Mouse (Mus musculus) kidney, postnatal 10 days (tissue): Measurements from ENCODE around the gene Senp6.
"Not testable (repeated sequence)": the region's sequence is repeated elsewhere in the genome, so short reads cannot be mapped to it uniquely, and the experiment has no call there.

ENCODE experiments used
- DNase-seq: peaks from one replicate; pipeline ENCODE4 v3.0.0; 2021; ENCODE audit warnings: mixed read lengths

The Senp6 gene

GRCm38 (mm10) chr9:80080941-80081340 is 14.2 kb downstream of the Senp6 start:
- DNase-seq = no peak

- DNase-seq = peak; percentile 44
Observed at GRCm38 (mm10) chr9:80084429-80085092, 17.9 kb downstream of the Senp6 start.

GRCm38 (mm10) chr9:80085665-80086064 is 19.0 kb downstream of the Senp6 start:
- no peak for DNase-seq

DNA sequence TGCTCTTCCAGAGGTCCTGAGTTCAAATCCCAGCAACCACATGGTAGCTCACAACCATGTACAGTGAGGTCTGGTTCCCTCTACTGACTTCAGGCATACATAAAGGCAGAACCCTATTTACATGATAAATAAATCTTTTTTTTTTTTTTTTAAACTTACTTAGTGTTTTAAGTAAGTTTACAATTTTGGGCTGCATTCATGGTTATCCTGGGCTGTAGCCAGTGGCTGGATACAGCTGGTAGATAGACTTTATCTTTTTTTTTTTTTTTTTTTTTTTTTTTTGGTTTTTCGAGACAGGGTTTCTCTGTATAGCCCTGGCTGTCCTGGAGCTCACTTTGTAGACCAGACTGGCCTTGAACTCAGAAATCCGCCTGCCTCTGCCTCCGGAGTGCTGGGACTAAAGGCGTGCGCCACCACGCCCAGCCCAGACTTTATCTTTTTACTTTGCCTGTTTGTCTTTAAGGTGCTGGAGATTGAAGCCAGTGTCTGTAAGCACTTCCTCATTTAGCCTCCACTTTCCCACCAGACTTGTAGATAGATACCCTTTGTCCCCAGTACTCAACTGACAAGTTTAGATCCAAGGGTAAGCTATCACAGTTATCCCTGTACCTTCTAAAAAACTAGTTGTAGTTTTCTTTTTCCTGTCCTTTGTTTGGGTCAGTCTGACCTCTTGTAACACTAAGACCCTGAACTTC is 19.7 kb downstream of the Senp6 start:
- DNase-seq = not testable (repeated sequence)

GRCm38 (mm10) chr9:80089409-80089808 is 22.7 kb downstream of the Senp6 start:
- DNase-seq = no peak

- no peak for DNase-seq
Observed at GRCm38 (mm10) chr9:80096325-80096724, 29.6 kb downstream of the Senp6 start.

DNA sequence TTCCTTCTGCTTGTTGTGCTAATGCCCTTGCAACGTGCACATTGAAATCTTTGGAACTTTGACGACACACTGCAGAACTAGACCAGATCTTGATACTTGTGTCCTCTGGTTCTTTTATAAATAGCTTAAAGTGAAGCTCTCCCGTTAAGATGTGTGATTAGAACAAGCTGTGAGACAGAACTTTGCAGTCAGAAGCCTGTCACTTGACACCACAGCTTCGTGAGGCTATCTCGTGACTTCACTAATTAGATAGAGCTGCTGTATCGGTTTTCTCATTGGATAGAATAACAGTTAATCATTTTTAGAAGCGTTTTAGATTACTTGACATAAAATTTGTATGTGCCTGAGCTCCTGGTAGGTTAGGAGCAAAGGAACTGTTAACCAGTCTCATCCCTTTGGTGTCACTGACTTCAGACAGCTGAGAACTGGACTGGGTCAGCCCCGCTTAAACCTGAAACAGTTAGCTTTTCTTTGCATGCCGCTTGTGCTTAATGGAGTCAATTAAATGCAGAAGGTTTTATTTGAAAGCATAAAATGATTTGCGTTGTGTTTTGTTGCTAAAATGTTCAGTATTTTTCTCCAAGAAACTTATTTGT is 79.4 kb downstream of the Senp6 start:
- peak; percentile 39 for DNase-seq

GRCm38 (mm10) chr9:80149594-80149993 is 82.9 kb downstream of the Senp6 start:
- DNase-seq = no peak

DNA sequence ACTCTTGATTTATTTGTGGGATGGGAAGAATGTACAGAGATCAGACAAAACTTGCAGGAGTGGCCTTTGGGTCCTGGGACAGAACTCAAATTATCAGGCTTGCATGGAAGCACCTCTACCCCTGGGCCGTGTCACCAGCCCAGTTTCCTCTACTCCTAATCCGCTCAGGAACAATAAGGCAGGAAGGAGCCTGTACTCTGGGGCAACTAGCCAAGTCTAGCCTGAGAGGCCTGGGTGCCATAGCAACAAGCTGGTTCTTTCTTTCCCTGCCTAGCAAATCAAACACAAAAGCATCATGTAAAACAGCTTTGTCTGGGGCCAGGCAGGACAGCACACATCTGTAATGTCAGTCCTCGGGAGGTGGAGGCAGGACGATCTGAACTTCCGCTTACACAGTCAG is 88.6 kb downstream of the Senp6 start:
- DNase-seq = peak; percentile 74

- DNase-seq = no peak
Observed at GRCm38 (mm10) chr9:80156780-80157179, 90.1 kb downstream of the Senp6 start.

- DNase-seq = peak; percentile 73
Observed at GRCm38 (mm10) chr9:80157840-80158465, 91.2 kb downstream of the Senp6 start.

GRCm38 (mm10) chr9:80158937-80159336 is 92.2 kb downstream of the Senp6 start:
- peak; percentile 54 for DNase-seq

DNA sequence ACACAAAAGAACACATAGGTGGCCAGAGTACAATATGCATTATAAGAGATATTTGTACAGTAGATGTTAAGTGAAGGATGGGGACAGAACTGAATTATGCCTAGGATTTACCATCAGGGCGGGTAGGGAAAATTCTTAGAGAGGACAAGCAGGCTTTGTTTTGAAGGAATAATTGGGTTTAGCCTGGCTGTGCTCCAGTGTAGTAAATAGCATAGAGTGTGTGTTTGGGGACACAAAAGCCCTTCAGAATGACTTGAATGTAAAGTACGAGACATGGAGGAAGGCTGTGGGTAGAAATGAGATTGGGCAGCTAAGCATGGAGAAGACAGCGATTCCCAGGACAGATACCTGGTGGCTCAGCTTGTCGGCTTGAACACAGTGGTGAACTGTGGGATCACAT is 94.7 kb downstream of the Senp6 start:
- DNase-seq = no peak

DNA sequence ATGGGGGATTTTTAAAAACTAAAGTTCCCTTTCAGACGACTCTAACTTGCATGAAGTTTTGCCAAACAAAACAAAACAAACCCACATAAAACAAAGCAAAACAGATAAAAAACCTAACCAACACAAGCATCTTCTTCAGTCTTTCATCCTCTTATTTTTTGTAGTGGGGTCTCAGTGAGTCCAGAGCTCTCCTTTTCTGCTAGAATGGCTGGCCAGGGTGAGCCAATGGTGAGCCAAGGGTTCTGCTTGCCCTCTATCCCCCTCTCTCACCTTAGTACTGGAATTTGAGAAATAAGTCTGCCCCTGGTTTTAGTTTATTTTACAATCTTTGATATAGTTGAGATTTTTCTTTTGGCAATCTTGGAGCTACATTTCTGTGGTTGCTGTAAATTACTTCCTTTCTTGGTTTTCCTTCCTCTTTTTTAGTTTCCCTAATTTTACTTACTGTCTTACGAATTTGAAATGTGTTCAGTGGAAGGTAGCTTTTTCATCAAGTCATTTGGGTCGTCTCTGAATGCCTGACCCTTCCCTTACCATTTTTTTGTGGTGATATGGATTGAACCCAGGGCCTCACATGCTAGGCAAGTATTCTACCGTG is 96.5 kb downstream of the Senp6 start:
- DNase-seq = no peak

- peak; percentile 48 for DNase-seq
Observed at GRCm38 (mm10) chr9:80164191-80164590, 97.5 kb downstream of the Senp6 start.

GRCm38 (mm10) chr9:80164611-80165474 is 98.1 kb downstream of the Senp6 start, which contains the start of gene Myo6:
Gene Myo6 (plus strand): TSS chr9:80165031.
- peak; percentile 98 for DNase-seq

DNA sequence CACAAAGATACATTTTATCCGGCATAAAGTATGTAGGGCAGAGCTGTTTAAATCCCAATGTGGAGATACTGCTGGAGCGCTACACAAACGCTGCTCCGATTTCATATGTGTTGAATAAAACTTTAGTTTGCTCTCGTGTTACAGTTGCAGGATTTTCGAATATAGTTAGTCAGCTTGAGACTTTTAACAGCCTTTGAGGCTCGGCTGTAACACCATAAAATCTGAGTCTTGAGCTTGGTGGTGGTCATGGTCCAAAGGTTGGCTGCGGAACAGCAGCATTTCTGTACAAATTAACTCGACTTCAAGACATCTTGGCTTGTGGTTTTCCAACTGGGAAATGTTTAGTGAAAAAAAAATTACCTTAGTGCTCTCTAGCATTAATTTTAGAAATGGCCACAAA is 99.0 kb downstream of the Senp6 start:
- DNase-seq = peak; percentile 59

DNA sequence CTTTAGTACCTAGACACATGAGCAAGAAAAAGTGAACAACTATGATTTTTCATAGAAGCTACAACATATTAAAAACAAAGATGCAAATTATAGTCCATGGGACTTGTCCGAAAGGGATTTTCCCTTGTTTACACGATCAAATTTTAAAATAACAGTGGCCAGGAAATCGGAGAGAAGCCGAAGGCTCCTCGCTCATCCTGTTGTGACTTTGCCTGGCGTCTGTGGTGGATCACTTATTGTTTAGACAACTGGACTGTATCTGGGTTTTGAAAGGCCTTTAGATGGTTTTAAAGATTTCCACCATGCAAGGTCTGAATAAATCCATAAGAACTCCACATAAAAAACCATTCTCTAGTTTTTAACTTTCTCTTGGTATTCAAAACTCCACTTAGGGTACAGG is 99.7 kb downstream of the Senp6 start:
- peak; percentile 39 for DNase-seq

DNA sequence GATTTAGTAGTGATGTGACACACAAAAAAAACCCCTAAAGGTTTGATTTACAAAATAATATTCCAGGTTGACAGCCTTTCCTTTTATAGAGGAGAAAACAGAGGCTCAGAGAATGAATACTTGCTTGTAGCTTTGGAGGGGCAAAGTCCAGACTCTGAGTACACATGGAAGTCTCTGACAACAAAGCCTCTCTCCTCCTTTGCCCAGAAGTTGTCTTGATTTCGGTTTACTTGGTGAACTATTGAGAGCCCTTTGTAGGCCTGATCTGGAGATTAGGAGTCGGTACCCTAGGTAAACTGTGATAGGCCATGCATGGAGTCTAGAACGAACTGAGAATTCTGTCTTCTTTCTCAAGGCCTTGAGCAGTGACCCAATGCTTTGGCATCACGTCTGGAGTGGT is 100.4 kb downstream of the Senp6 start:
- no peak for DNase-seq

DNA sequence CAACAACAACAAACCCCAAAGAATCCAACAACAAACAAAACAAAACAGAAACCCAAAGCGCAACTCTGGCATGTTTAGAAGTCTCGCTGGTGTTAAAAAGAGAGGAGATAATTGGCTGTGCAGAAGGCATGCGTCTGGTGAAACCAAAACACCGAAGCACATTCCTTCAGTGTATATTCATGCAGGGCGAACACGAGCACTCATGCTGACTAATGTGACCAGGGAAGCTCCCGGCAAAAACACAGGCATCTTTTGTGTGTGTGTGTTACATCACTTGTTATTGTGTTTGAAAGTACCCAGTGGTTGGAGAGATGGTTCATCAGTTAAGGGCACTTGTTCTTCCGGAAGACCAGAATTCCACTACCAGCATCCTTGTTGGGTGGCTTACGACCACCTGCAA is 102.8 kb downstream of the Senp6 start:
- DNase-seq = no peak

DNA sequence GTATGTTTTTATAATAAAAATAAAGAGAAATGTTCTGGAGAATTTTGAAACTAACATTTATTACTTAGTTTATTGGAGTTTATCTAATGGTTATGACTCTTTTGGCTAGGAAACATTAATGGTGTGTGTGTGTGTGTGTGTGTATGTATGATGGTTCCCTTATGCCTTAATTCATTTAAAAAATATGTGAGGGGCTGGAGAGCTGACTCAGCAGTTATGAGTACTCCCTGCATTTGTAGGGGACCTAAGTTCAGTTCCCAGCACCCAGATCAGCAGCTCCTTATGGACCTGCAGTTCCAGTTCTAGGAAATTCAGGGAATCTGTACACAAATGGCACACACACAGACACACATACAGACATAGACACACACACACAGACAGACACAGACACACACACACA is 104.5 kb downstream of the Senp6 start:
- DNase-seq = no peak
